15 mouse cellular contexts compared by ENCODE assay signal in the genomic region with DNA sequence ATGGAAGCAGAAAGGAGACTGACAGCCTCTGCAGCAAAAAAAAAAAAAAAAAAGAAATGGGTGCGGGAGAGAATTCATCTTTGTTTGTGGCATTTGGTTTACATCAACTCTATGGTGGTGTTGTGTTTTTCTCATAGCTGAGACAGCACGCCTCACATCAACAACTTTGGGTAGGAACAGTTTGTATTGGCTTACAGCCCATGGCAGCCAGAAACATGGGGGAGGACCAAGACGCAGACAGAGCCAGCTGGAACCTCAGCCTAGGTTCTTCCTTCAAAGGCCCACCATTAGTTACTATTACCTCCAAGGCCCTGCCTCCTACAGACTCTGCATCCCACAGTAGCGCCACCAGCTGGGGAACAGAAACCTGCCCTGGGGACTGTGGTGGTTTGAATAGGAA. TPM values are rescaled to one million over a fixed set of nuclear protein-coding genes. Genes with fewer than 3 reads are reported as not detected.
DNase-seq lines count a peak whose midpoint lies in the region; ATAC-seq lines count a peak whose summit lies in the region.
"Had no signal": no experiment of that assay in that cellular context is flagged by ENCODE, and none has a peak within 500 bp of the region (broad histone marks: within the 10 kb centered on the region; RNA-seq: fewer than 3 reads in every experiment).

No protein-coding gene starts in this region.

- no peaks in the 10 kb centered on the region for H3K4me1 ChIP-seq in kidney, embryonic 16.5 days (ENCODE audit: insufficient read depth, low read length)
- H3K4me1 ChIP-seq: liver, embryonic 12.5 days had no signal

- no peak overlapping the region for H3K4me2 ChIP-seq in kidney, embryonic 16.5 days (replicated peaks; ENCODE audit: low read depth, low read length)
- H3K4me2 ChIP-seq: heart, embryonic 13.5 days; hindbrain, embryonic 14.5 days; liver, embryonic 12.5 days had no signal

- H3K9me3 ChIP-seq in kidney, embryonic 16.5 days (ENCODE audit: low read length), result no peaks in the 10 kb centered on the region
- H3K9me3 ChIP-seq: G1E; heart, embryonic 13.5 days; liver, embryonic 12.5 days had no signal

- DNase-seq in kidney, adult 18-20 months, result peak; percentile 7
- DNase-seq in kidney, adult 9 months, result no peak
- DNase-seq in heart, adult 9 months (ENCODE audit: low spot score in 2 of 2), result peak; percentile 9 to 12
- peak; percentile 21 for DNase-seq in lung, postnatal 25 days (ENCODE audit: low spot score)
- no peak for DNase-seq in frontal cortex, postnatal 14 days (ENCODE audit: low spot score in 2 of 2)
- no peak for DNase-seq in thymus, postnatal 25 days
- no peak for DNase-seq in testis, postnatal 10 days (ENCODE audit: low spot score)
- DNase-seq: cerebellum, adult 18-20 months; midbrain, embryonic 14.5 days; thymus, adult 2 months had no signal

- H3K36me3 ChIP-seq in kidney, embryonic 16.5 days (ENCODE audit: insufficient read depth, low read length), result no peaks in the 10 kb centered on the region
- H3K36me3 ChIP-seq: G1E; heart, embryonic 13.5 days; liver, embryonic 12.5 days had no signal

- H3K27ac ChIP-seq in kidney, embryonic 16.5 days (ENCODE audit: low read length), result 0 out of 2 replicates have a peak overlapping the region, but pooled peaks have one; percentile 21
- H3K27ac ChIP-seq: heart, embryonic 13.5 days; hindbrain, embryonic 14.5 days; liver, embryonic 12.5 days had no signal

- no peaks in the 10 kb centered on the region for H3K27me3 ChIP-seq in kidney, embryonic 16.5 days (ENCODE audit: insufficient read depth, low read length)
- H3K27me3 ChIP-seq: heart, embryonic 13.5 days; liver, embryonic 12.5 days had no signal

- H3K4me3 ChIP-seq in kidney, embryonic 16.5 days (ENCODE audit: low read length), result no peak overlapping the region
- H3K4me3 ChIP-seq: heart, embryonic 13.5 days; liver, embryonic 12.5 days had no signal

- peak; percentile 59; the same call in 1 of the 2 replicates for ATAC-seq in kidney, embryonic 16.5 days (ENCODE audit: low FRiP score, low TSS enrichment)
- ATAC-seq: liver, embryonic 12.5 days had no signal

- WGBS in kidney, embryonic 16.5 days, result 61% methylated on average over 4 of the region's 4 CpGs

- H3K9ac ChIP-seq in kidney, embryonic 16.5 days (replicated peaks; ENCODE audit: low read length), result no peak overlapping the region
- H3K9ac ChIP-seq: heart, embryonic 13.5 days; hindbrain, embryonic 14.5 days; liver, embryonic 12.5 days had no signal

RNA-seq across cellular contexts. Expression of gene Tsen15, which starts 29.8 kb away (rescaled TPM):
- 88.0 and 94.5 TPM in 2 replicates for polyA plus RNA-seq in kidney, embryonic 16.5 days (2015; fragmentation: Nextera tagmentation; extraction: Ambion mirVana)

RNA-seq across cellular contexts. Expression of gene Colgalt2, which starts 42.9 kb away (rescaled TPM):
- polyA plus RNA-seq in kidney, embryonic 16.5 days (2015; fragmentation: Nextera tagmentation; extraction: Ambion mirVana), result 2.0 and 2.8 TPM in 2 replicates
- polyA plus RNA-seq: G1E had no signal

Comparison
In these comparisons a context has a peak if more than half of its experiments do, and no peak if none do; other contexts are left out.
1. DNase-seq: peak in kidney, adult 18-20 months (single experiment), heart, adult 9 months (2 of 2) and lung, postnatal 25 days (single experiment); none in kidney, adult 9 months (single experiment), frontal cortex, postnatal 14 days (0 of 2), thymus, postnatal 25 days (single experiment) and testis, postnatal 10 days (single experiment).